Mouse (Mus musculus) thymus, adult 18-20 months (tissue): ENCODE measurements around the gene Glg1.
"Not testable (repeated sequence)": the region's sequence is repeated elsewhere in the genome, so short reads cannot be mapped to it uniquely, and the experiment has no call there.

Source experiments
- DNase-seq, 2 experiments: peaks; one replicate each; pipeline ENCODE4 v3.0.0; 2022; ENCODE audit warnings: mixed read lengths in 2 of 2

Glg1 gene

DNA sequence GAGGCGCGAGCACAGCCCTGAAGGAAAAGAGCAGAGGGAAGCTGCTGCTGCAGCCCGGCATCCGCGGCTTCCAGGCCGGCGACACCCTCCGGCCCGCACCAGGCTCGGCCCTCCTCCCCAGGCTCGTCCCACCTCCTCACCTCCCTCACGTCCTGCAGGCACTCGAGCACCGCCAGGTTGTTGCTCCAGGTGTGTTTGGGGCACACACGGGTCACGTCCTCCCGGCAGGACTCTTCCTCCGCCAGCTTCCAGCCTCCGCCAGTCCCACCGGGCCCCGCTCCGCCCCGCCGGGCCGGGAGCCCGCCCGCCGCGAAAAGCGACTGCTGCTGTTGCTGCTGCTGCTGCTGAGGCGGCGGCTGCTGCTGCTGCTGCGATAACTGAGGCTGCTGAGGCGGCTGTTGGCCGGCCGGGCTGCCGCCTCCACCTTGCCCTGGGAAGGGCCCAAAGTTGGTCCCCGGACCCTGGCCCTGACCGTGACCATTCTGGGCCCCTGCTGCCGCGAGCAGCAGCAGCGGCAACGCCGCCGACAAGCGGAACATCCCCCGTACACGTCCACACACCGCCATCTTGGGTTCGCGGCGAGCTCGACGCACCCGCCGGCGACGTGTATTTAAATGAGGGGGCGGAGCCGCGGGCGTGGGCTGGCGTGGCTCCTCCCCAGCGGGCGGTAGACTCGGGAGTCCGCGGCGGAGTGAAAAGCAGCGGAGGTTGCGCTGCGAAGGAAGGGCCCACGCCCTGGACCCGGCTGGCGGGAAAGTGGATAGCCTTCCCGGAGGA, at the start of gene Glg1:
Glg1 (minus strand) TSS at position 586 of the 777 bp plus-strand sequence.
- peak; percentile 85 to 86 for DNase-seq

DNA sequence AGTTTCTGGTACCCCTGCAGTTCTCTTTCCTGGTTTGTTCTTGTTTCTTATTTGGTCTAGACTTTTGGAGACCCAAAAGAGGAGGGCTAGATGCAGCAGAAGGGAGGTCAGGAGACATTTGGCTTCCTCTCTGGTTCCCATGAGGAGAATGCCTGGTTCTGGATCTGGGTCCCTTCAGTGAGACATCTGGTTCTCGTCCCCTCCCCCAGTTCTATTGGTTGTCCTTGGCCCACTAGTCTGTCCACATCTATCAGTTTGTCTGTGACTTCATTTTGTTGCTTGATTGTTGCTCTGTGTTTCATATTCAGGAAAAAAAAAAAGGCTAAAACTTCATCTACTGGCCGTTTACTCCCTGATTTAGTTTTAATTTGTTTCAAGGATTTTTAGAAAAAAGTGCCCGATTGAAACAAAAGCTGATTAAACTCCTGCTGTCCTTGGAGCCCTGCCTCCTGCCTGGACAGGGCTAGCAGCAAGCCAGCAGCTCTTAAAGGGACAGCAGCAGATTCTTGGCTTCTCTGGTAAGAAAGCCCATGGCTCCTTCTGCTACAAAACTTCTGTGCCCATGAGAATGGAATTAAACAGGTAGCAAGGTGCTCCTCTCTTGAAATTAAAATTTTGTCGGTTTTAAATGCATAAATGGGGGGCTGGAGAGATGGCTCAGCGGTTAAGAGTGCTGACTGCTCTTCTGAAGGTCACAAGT, 46.2 kb upstream of the Glg1 start:
- no peak for DNase-seq

DNA sequence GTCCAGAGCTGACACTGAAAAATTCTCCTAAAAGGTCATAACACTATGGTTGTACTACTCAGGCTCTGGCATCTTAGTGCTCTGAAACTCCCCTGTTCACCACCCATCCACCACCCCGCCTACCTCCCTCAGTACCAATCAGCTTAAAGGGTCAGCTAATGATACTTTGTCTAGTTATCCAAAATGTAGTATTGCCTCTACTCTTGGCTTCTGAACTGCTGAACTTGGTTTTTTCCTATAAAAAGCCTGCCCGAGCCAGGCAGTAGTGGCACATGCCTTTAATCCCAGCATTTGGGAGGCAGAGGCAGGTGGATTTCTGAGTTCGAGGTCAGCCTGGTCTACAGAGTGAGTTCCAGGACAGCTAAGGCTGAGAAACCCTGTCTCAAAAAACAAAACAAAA, 45.3 kb upstream of the Glg1 start:
- DNase-seq: no peak

DNA sequence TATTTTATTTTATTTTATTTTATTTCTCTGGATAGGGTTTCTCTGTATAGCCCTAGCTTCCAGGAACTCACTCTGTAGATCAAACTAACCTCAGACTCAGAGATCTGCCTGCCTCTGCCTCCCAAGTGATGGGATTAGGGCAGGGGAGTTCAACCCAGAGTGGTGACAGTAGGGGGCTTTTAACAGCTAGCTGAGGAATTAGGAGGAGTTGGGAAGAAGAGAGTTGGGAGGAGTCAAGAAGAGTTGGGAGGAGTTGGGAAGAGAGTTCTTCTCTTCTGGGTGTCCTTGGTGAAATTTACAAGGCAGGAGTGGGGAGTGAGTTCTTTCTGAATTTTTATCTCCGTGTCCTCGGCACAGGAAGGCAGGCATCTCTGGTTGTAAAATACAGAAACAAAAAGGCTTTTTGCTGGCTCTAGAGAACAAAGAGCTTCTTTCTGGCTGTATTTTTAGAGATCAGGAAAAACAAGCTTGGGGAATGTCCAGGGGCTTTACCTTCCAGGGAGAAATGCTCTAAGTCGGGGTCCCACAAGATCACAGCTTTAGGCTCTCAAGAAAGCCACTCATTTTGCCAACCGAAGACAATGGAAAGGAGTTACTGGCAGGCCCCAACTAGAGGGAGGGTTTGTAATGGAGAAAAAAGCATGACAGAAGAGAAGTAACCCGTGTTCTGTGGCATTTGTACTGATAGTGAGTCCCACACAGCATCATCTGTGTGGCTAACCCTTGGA, 44.2 kb upstream of the Glg1 start:
- DNase-seq: not testable (repeated sequence)

DNA sequence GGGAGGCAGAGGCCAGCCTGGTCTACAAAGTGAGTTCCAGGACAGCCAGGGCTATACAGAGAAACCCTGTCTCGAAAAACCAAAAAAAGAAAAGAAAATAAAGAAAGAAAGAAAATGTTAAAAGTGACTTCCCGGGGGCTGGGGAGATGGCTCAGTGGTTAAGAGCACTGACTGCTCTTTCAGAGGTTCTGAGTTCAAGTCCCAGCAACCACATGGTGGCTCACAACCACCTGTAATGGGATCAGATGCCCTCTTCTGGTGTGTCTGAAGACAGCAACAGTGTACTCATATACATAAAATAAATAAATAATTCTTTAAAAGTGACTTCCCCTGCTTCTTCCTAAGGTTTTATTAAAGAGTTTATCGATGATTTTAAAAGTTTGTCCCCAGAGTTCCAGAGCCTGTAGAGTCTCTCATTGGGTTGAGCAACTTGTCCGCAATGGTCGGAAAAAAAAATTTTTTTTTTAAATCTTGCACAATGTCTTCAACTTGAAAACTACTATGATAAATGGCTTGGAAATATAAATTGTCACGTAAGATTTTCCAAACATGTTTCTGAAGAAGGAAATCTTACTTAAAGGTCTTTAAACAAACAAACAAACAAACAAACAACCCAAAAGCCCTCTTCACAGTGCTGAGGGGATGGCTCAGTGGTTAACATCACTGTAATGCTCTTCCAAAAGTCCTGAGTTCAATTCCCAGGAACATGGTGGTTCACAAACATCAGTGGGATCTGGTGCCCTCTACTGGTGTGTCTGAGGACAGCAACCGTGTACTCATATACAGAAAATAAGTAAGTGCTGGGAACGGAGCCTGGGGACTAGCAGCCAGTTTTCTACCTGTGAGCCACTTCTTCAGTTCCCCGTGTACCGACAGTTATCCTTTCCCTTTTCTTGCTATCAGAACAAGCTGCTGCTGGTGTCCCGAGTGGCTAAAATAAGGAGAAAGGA, 41.9 kb upstream of the Glg1 start:
- DNase-seq: peak; percentile 2 to 9

DNA sequence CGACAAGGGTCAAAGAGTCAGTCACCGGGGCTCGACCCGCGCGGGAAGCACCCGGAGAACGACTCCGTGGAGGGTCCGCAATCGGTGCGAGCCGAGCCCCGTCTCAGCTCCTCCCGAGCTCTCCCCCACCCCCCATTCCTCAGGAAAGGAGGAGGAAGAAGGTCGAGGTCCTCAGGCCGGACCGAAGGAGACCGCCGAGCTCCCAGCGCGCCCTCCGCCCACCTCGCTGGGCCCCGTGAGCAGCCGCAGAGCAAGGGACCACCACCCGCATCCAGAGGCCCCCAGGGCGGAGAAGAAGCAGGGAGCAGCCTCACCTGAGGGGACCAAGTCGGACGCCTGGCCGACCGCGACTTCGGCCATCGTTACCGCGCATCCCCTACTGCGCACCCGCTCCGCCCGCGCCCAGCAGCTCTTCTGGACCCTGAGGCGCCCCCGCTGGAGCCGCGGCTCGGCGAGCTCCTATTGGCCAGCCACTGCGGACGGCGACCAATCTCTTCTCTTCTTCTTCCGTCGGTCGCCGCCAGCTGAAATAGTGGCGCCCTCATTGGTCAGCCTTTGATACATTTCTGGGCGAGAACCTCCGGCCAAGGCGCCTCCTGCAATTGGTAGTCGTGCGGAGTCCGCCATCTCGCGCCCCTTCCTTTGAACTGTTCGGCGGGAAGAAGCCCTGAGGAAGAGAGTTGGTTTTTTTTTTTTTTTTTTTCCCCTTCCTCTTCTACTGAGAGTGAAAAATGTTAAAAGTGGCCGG, 41.0 kb upstream of the Glg1 start, which contains the start of gene Rfwd3:
Rfwd3 (minus strand) TSS at position 402 of the 748 bp plus-strand sequence.
- peak; percentile 92 to 96 for DNase-seq

GRCm38 (mm10) chr8:111299363-111299820, 40.4 kb upstream of the Glg1 start:
- DNase-seq: peak; percentile 35 to 51

DNA sequence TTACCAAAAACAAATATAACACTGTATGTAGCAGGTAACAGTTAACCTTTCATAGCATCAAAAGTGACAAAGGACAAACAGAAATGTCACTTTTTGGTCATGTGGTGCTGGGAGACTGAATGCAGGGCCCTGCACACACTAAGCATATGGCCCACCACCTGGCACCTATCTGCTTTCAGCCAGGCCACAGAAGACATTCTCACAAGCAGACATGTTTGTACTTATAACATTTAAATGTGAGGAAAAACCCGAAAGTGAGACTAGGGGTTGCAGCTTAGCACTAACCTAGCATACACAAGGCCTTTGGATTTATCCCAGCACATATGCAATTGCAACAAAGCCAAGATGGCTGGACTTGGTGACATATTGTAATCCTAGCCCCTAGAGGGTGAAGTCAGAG, 39.0 kb upstream of the Glg1 start:
- no peak for DNase-seq

- no peak for DNase-seq
Observed at GRCm38 (mm10) chr8:111291733-111292132, 32.7 kb upstream of the Glg1 start.

GRCm38 (mm10) chr8:111290586-111290985, 31.6 kb upstream of the Glg1 start:
- no peak for DNase-seq

DNA sequence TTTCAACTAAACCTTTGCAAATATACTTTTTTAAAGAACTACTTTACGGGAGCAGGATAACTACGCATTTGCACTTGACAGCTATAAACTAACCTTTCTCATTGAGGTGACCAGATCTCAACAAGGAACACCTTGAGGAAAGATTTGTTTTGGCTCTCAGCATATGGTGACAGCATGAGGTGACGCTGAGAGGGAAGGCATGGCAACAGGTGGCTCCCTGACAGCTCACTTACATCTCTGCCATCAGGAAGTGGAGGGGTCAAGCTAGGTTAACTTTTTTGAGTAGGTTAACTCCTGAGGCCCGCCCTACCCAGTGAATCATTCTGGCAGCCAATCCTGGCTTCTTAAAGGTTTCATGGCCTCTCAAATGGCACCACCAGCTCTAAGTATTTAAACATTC, 26.6 kb upstream of the Glg1 start:
- no peak for DNase-seq

GRCm38 (mm10) chr8:111282093-111282492, 23.1 kb upstream of the Glg1 start:
- no peak for DNase-seq

GRCm38 (mm10) chr8:111268277-111268676, 9.3 kb upstream of the Glg1 start:
- DNase-seq: no peak

GRCm38 (mm10) chr8:111266161-111266560, 7.1 kb upstream of the Glg1 start:
- not testable (repeated sequence) for DNase-seq

DNA sequence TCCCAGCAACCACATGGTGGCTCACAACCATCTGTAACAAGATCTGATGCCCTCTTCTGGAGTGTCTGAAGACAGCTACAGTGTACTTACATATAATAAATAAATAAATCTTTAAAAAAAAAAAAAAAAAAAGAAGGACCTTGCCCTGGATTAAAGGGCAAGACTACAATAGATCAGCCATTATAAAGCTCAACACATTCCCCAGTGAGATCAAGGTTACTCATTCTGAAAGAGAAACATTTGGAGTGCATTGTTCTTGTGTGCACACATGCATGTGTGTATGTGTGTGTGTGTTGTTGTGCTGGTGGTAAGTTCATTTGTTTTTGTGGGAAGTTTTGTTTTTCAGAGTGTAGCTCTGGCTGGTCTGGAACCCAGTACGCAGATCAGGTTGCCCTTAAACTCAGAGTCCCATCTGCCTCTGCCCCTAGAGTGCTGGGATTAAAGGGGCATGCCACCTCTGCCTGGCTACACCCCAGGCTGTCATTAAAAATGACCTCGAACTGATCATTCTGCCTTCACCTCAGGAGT, 5.7 kb upstream of the Glg1 start:
- DNase-seq: no peak

DNA sequence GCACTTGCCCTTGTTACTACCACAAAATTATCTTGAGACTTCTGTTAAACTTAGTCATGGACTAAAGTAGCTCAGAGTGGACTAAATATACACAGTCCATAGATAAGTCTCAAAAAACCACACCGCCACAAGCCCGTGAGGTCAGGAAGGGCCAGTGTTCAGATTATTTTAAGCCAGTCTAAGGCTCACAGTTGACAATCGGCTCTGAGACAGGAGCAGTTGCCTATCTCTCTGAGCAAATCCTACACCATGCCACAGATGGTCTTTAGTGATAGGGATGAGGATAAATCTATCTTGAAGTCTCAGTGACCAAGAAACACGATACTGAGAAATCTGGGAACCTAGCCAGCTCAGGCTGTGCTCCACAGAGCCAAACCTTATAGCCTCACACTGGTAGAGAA, 3.0 kb upstream of the Glg1 start:
- no peak for DNase-seq

DNA sequence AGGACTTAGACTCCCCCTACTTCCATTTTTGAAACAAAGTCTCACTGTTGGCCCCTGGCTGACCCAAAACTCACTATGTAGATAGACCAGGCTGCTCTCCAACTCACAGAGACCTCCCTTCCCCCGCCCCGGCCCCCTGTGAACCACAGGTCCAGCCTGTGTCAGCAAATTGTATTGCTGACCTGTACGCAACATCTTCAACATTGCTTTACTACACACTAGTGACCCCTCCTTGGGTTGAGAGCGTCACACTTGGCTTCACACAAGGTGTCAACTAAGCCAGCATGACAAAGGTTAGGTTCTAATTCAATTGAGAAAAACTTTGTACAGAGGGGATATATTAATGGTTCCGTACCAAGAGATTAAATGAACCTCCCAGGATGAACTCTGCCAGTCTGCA, 1.2 kb upstream of the Glg1 start:
- DNase-seq: no peak

DNA sequence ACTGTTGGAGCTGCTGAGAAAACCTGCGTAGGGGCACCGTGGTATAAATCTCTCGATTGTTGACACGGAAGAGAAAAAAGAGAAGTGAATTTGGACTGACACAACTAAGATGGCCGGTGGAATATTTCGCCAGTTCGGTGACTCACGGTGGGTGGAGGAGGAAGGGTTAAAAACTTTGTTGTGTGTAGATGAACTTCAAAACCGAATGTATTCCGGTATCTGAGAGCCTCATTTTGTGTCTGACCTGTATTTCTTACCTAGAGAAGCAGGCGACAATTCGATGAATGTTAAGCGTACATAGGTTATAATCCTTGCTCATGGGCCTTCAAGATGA, 359 bp upstream of the Glg1 start:
- no peak for DNase-seq

DNA sequence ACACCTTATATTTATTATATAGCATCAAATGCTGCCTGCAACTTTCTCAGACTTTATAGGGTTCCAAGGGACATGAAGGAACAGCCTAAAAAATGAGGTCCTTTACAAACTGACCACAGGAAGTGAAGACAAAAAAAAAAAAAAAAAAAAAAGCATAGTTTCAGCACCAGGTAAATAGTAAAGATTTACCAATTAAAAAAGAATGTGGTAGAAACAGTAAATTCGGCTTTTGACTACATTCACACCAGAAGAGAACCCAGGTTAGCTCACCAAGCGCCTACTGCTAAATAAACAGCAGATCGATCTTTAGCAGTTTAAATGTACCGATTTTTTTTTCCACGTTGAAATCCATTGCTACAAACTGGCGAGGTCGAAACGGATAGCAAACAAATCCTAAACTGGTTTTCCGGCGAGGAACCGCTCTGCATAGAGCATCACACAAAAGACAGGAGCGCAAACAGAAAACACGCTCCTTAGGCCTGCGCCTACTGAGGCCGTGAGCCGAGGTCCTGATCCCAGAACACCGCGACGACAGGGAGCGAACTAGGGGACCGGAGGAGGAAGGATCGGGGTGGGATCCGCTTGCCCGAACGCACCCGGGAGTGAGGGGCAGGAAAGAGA, 896 bp downstream of the Glg1 start:
- no peak for DNase-seq

DNA sequence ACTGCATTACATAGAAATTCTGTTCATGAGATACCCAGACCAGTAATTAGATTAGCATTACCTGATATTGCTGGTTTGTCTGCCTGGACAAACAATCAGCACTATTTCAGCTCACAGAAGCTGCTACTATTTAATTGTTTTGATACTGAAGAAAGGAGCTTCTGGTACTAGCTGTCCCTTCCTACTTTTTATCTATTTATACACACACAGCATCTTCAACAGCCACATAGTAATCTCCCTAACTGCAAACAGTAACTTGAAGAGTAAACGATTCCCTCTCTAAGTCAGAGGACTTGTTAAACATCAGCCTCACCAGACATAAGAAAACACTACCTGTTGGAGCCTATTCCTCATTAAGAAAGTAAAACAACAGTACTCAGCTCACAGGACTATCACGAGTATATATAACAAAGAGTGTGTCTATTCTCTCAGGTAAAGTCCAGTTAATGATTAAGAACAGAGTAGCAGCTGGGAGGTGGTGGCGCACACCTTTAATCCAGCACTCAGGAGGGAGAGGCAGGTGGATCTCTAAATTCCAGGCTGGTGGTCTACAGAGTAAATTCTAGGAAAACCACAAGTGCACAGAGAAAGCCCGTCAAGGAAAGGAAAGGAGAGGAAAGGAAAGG, 6.4 kb downstream of the Glg1 start:
- no peak for DNase-seq
